ENCODE assay signal across 22 mouse cellular contexts in the genomic region with DNA sequence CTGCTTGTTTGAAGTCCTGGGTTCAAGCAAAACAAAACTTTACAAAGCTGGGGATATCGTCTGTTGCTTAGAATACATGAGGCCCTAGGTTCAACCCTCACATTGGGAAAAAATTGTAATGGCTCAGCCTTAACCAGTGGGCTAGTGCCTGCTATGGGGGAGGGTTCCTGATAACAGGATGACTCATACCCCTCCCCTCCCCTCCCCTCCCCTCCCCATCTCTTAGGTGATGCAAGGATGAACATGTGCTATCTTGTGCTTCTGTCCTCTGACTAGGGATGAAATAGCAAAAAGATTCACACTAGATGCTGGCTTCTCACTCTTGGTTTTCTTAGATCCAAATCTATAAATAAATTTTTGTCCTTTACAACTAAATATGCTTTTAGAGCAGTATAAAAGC.
"Had no signal": no experiment of that assay in that cellular context is flagged by ENCODE, and none has a peak within 500 bp of the region (broad histone marks: within the 10 kb centered on the region; RNA-seq: fewer than 3 reads in every experiment).

No protein-coding gene starts in this region.

- H3K4me3 ChIP-seq: layer of hippocampus, adult 2 months; left cerebral cortex, adult 2 months; megakaryocyte, embryonic 14.5 days; midbrain, embryonic 10.5 days; midbrain, embryonic 13.5 days; myocyte; neural tube, embryonic 13.5 days had no signal

- H3K36me3 ChIP-seq: midbrain, embryonic 10.5 days; midbrain, embryonic 13.5 days; neural tube, embryonic 13.5 days had no signal

- H3K9ac ChIP-seq: lung, embryonic 14.5 days; midbrain, embryonic 13.5 days; neural tube, embryonic 13.5 days had no signal

- H3K27ac ChIP-seq: kidney, postnatal 0 days; layer of hippocampus, adult 2 months; left cerebral cortex, adult 2 months; midbrain, embryonic 10.5 days; midbrain, embryonic 13.5 days; neural tube, embryonic 13.5 days had no signal

- H3K9me3 ChIP-seq: megakaryocyte, embryonic 14.5 days; midbrain, embryonic 10.5 days; midbrain, embryonic 13.5 days; neural tube, embryonic 13.5 days had no signal

- H3K27me3 ChIP-seq: megakaryocyte, embryonic 14.5 days had no signal

- H3K4me2 ChIP-seq: lung, embryonic 14.5 days; midbrain, embryonic 13.5 days; neural tube, embryonic 13.5 days had no signal

- DNase-seq: kidney, adult 2 months; kidney, postnatal 25 days; layer of hippocampus, postnatal 36 days; lung, embryonic 14.5 days; lung, postnatal 36 days; retina, postnatal 1 day; right cerebral cortex, postnatal 25 days; spleen, adult 18-20 months; thymus, adult 2 months; thymus, postnatal 14 days; thymus, postnatal 4 days had no signal

- ATAC-seq: intestine, postnatal 0 days; lung, postnatal 0 days; midbrain, embryonic 13.5 days; midbrain, embryonic 16.5 days had no signal
